ENCODE assay signal across 24 mouse cellular contexts in the genomic region with DNA sequence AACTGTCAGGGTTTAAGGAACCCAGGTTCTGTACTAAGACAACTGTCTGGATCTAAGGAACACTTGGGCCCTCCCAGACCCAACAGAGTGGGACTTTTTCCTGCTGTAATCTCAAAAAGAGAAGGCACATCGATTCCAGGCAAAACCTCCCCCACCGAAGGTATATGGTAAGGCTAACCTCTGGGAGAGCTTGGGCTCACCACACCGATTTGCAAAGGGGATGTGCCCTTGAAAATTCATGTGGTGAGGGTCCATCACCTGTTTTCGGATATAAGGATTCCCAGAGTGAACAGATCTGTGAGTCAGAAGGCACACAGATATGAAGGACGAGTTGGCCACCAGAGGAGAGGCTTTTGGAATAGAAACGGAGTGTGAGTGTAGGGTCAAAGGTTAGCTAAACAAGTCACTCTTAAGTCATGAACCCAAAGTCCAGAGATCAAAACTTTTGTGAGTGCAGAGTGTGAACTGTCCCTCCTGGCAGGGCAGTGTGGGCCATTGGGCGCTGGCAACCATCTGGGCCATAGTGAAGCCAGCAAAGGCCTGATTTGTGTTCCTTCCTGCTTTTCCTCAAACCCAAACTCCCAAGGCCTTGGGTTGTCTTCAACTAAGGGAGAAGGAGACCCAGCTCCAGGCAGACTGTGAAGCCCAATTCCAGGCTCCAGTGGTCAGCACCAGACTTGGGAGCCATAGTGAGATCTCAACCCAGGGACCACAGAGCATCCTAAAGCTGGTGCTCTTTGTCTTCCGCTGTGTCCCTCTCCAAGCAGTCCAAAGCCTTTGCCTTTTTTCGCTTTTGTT. TPM values are rescaled to one million over a fixed set of nuclear protein-coding genes. Genes with fewer than 3 reads are reported as not detected.
A peak's percentile ranks its signal among the peaks of the same experiment; 100 is the strongest.
DNase-seq lines count a peak whose midpoint lies in the region; ATAC-seq and TF ChIP-seq lines count a peak whose summit lies in the region.
"Had no signal": no experiment of that assay in that cellular context is flagged by ENCODE, and none has a peak within 500 bp of the region (broad histone marks: within the 10 kb centered on the region; RNA-seq: fewer than 3 reads in every experiment).

No protein-coding gene starts in this region.

- no peaks in the 10 kb centered on the region for H3K9me3 ChIP-seq in intestine, postnatal 0 days (ENCODE audit: control insufficient read depth)
- H3K9me3 ChIP-seq in intestine, embryonic 15.5 days: no peaks in the 10 kb centered on the region
- H3K9me3 ChIP-seq: liver, embryonic 13.5 days; lung, embryonic 15.5 days had no signal

- 0 out of 2 replicates have a peak, but pooled peaks have one; percentile 22 for ATAC-seq in intestine, postnatal 0 days
- no peak for ATAC-seq in intestine, embryonic 15.5 days
- ATAC-seq: hindbrain, postnatal 0 days had no signal

- TF ChIP-seq EP300 in heart, adult 2 months (IDR thresholded peaks at IDR 0.05; ENCODE audit: insufficient read depth, low read depth, low read length): no peak

- H3K4me3 ChIP-seq in heart, adult 2 months: peak overlapping the region; percentile 36
- no peak overlapping the region for H3K4me3 ChIP-seq in intestine, postnatal 0 days (ENCODE audit: low read depth, low read length)
- H3K4me3 ChIP-seq in intestine, embryonic 15.5 days (replicated peaks): no peak overlapping the region
- H3K4me3 ChIP-seq in spleen, adult 2 months (ENCODE audit: extremely low read depth, insufficient read depth, insufficient read length): no peak overlapping the region
- H3K4me3 ChIP-seq: liver, embryonic 13.5 days; lung, embryonic 15.5 days had no signal

- H3K4me2 ChIP-seq in intestine, postnatal 0 days (replicated peaks; ENCODE audit: low read depth): no peak overlapping the region
- H3K4me2 ChIP-seq in intestine, embryonic 15.5 days (replicated peaks): no peak overlapping the region
- H3K4me2 ChIP-seq: liver, embryonic 13.5 days; lung, embryonic 15.5 days had no signal

- 37% methylated on average over 9 of the region's 9 CpGs for WGBS in heart, adult 2 months
- 14% methylated on average over 9 of the region's 9 CpGs for WGBS in intestine, postnatal 0 days
- 5% methylated on average over 9 of the region's 9 CpGs for WGBS in intestine, embryonic 15.5 days
- 24% methylated on average over 9 of the region's 9 CpGs for WGBS in spleen, adult 2 months

- no peak for DNase-seq in heart, adult 2 months
- no peak for DNase-seq in heart, adult 9 months (ENCODE audit: low spot score in 2 of 2)
- no peak for DNase-seq in spleen, adult 2 months (ENCODE audit: low read depth in 1 of 2, low spot score in 2 of 2)
- no peak for DNase-seq in spleen, postnatal 36 days (ENCODE audit: low spot score in 2 of 2)
- DNase-seq in yolk sac, embryonic 10.5 days (ENCODE audit: low spot score): peak; percentile 50
- DNase-seq in thymus, postnatal 14 days: no peak
- DNase-seq: B cell, adult 2 months; cerebellum, adult 8-10 months; gastrocnemius, postnatal 10 days; kidney, adult 8-10 months; liver, embryonic 13.5 days; lung, postnatal 4 days; right cerebral cortex, adult 18-20 months; thymus, postnatal 36 days had no signal

- TF ChIP-seq CTCF in heart, adult 2 months (IDR thresholded peaks at IDR 0.05): no peak
- TF ChIP-seq CTCF in intestine, postnatal 0 days (IDR thresholded peaks at IDR 0.05; ENCODE audit: low read depth): no peak
- no peak for TF ChIP-seq CTCF in spleen, adult 2 months (IDR thresholded peaks at IDR 0.05; ENCODE audit: extremely low read depth, insufficient read depth, insufficient read length, insufficient replicate concordance)

- H3K27me3 ChIP-seq in heart, adult 2 months (ENCODE audit: control insufficient read depth, insufficient read depth, low read length): peaks cover 14% of the 10 kb centered on the region
- peaks cover 93% of the 10 kb centered on the region for H3K27me3 ChIP-seq in intestine, postnatal 0 days (replicated peaks; ENCODE audit: control insufficient read depth, insufficient read depth, low read length)
- H3K27me3 ChIP-seq in intestine, embryonic 15.5 days (replicated peaks): peaks cover 92% of the 10 kb centered on the region
- peaks cover 40% of the 10 kb centered on the region for H3K27me3 ChIP-seq in spleen, adult 2 months (ENCODE audit: control insufficient read depth, insufficient read depth, low read length)

- H3K4me1 ChIP-seq in heart, adult 2 months (ENCODE audit: control insufficient read depth, insufficient read depth, low read length): no peaks in the 10 kb centered on the region
- H3K4me1 ChIP-seq in intestine, postnatal 0 days (replicated peaks; ENCODE audit: control insufficient read depth, insufficient read depth, low read length): no peaks in the 10 kb centered on the region
- H3K4me1 ChIP-seq in intestine, embryonic 15.5 days (replicated peaks): peaks cover 19% of the 10 kb centered on the region
- H3K4me1 ChIP-seq in spleen, adult 2 months (ENCODE audit: control insufficient read depth, insufficient read depth, insufficient read length): peaks cover 4% of the 10 kb centered on the region

- no peaks in the 10 kb centered on the region for H3K36me3 ChIP-seq in heart, adult 2 months (ENCODE audit: control insufficient read depth, insufficient read depth, low read length)
- no peaks in the 10 kb centered on the region for H3K36me3 ChIP-seq in intestine, postnatal 0 days (ENCODE audit: control insufficient read depth, insufficient read depth)
- H3K36me3 ChIP-seq in intestine, embryonic 15.5 days: no peaks in the 10 kb centered on the region
- no peaks in the 10 kb centered on the region for H3K36me3 ChIP-seq in spleen, adult 2 months (ENCODE audit: control insufficient read depth, insufficient read depth, low read length)
- H3K36me3 ChIP-seq: liver, embryonic 13.5 days; lung, embryonic 15.5 days had no signal

- peak overlapping the region; percentile 44 for H3K9ac ChIP-seq in heart, adult 2 months (ENCODE audit: low read depth, low read length)
- no peak overlapping the region for H3K9ac ChIP-seq in intestine, postnatal 0 days (ENCODE audit: low read depth, low read length)
- H3K9ac ChIP-seq in intestine, embryonic 15.5 days: no peak overlapping the region
- H3K9ac ChIP-seq: liver, embryonic 13.5 days; lung, embryonic 15.5 days had no signal

- H3K79me2 ChIP-seq in heart, adult 2 months (replicated peaks; ENCODE audit: control insufficient read depth, insufficient read depth, low read length): 0 out of 2 replicates have a peak, but pooled peaks cover 3% of the 10 kb centered on the region

- intact Hi-C loops in heart, adult 2 months (cut with DNase I): no loop called here

- TF ChIP-seq POLR2A in heart, adult 2 months (IDR thresholded peaks at IDR 0.05; ENCODE audit: insufficient read depth, low read depth, low read length): no peak
- TF ChIP-seq POLR2A in spleen, adult 2 months (IDR thresholded peaks at IDR 0.05; ENCODE audit: low read depth, low read length): no peak

- H3K27ac ChIP-seq in heart, adult 2 months: peak overlapping the region; percentile 83
- H3K27ac ChIP-seq in intestine, postnatal 0 days (ENCODE audit: low read depth, low read length): no peak overlapping the region
- H3K27ac ChIP-seq in intestine, embryonic 15.5 days: no peak overlapping the region
- peak overlapping the region; percentile 19; the same call in 1 of the 2 replicates for H3K27ac ChIP-seq in spleen, adult 2 months (ENCODE audit: insufficient read depth, low read length)
- H3K27ac ChIP-seq: hindbrain, postnatal 0 days; liver, embryonic 13.5 days; lung, embryonic 15.5 days had no signal

RNA-seq across cellular contexts. Expression of a gene that starts 2.2 kb away (rescaled TPM):
- total RNA-seq in heart, adult 2 months (2021): 10 to 100 TPM; 87.1 to 96.3 TPM
- polyA plus RNA-seq in heart, adult 2 months (2012; rRNA removed): 72.6 and 104 TPM in 2 replicates
- 0.08 and 0.58 TPM in 2 replicates for polyA plus RNA-seq in intestine, postnatal 0 days (2015; fragmentation: Nextera tagmentation; extraction: Ambion mirVana)
- polyA plus RNA-seq in intestine, embryonic 15.5 days (2015; fragmentation: Nextera tagmentation; extraction: Ambion mirVana): 0.14 TPM in 1 of 2 replicates, not detected in the other
- polyA plus RNA-seq in spleen, adult 2 months (2012; rRNA removed): 19.8 and 34.6 TPM in 2 replicates
- total RNA-seq: gastrocnemius, postnatal 10 days; hindbrain, postnatal 0 days; left cerebral cortex, adult 18-20 months; left cerebral cortex, postnatal 36 days; monocyte, adult 5-6 weeks had no signal
- polyA plus RNA-seq: frontal cortex, adult 2 months; hindbrain, postnatal 0 days; liver, embryonic 13.5 days; neural tube, embryonic 11.5 days; testis, adult 2 months had no signal

Comparison
In these comparisons a context has a peak if more than half of its experiments do, and no peak if none do; other contexts are left out.
1. H3K27ac ChIP-seq: peak in heart, adult 2 months (single experiment) and spleen, adult 2 months (single experiment); none in intestine, postnatal 0 days (single experiment) and intestine, embryonic 15.5 days (single experiment).
2. RNA of a gene that starts 2.2 kb away (polyA plus RNA-seq): 72.6 to 104 TPM in heart, adult 2 months and 19.8 to 34.6 TPM in spleen, adult 2 months; 0.08 to 0.58 TPM in intestine, postnatal 0 days and 0.14 TPM in intestine, embryonic 15.5 days; every median in the first group is over 10 times any median in the second.